Mouse (Mus musculus): ENCODE results near the gene Prrt1.

Gene Prrt1

DNA sequence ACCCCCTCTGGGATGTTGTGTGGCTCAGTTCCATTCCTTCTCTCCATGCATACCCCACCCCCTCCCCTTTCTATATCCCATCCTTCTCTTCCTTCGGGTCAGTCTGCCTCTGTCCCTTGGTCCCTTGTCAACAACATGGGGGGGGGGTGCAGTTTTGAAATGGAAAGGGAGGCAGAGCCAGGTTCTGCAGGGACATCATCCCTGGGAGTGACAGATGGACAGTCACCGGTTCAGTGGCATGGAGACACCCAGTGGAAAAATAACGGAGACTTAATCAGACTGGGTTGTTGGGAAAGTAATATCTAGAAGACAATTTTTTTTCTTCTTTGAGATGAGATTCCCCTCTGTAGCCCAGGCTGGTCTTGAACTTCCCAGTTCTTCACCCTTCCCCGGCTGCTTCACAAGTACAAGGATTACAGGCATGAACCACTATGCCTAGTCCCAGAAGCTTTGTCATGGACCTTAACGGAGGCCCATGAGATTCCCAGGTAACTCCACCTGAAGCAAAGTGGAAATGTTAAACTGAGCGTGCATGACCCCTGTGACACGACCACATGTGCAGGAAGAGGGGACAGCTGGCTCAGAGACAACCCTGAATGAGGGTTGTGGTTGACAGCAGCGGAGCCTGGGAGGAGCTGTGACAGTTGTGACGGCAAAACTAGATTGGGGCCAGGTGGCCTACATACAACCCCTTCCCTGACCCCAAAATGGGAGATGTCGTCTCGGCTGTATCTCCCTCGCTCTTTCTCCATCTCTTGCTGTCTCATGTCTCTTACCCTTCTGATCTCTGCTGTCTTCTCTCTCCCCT is 667 bp downstream of the Prrt1 start:
- DNase-seq: peak; percentile 68 to 77

DNA sequence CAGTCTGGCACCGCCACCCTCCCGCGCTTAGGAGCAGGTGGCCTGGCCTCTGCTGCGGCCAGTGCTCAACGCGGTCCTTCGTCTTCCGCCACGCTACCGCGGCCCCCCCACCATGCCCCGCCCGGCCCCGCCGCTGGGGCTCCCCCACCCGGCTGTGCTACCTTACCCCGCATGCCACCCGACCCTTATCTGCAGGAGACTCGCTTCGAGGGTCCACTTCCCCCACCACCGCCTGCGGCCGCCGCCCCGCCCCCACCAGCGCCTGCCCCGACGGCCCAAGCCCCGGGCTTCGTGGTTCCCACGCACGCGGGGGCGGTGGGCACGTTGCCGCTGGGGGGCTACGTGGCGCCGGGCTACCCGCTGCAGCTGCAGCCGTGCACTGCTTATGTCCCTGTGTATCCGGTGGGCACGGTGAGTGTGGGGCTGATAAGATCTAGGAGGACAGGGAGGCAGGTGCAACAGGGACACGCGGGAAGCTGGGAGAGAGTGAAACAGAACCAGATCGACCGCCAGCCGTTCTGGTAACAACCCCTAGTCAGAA is 1.5 kb downstream of the Prrt1 start:
- peak; percentile 55 to 68 for DNase-seq

DNA sequence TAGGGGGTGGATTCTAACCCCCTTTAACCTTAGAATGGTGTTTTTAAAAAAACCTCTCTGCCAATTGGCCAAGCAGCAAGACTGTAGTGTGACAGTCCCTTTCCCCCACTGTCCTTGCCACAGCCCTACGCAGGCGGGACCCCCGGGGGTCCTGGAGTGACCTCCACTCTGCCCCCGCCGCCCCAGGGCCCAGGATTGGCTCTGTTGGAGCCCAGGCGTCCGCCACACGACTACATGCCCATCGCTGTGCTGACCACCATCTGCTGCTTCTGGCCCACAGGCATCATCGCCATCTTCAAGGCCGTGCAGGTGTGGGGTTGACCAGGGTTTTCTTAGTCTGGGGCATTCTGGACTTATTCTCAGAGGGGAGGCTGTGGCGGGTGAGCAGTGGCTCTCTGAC is 2.3 kb downstream of the Prrt1 start:
- DNase-seq: peak; percentile 52 to 62

DNA sequence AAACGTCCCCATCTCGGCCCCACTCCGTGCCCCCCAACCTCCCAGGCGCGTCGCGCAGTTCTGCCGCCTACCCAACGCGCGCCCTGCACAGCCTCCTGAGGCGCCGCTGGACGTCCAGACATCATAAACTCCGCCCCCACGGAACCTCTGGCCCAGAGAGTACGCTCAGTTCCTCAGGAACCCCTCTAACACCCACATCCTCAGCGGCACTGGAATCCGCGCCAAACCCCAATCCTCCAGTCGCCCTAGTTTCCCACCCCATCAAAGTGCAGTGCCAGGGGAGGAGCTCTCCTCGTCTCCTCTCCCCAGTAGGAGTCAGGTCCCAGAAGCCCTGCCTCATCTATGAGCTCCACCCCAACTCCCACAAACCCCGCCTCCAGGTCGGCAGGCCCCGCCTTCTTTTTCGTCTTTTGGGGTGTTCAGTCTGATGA is 2.9 kb downstream of the Prrt1 start:
- DNase-seq: peak; percentile 86 to 91

DNA sequence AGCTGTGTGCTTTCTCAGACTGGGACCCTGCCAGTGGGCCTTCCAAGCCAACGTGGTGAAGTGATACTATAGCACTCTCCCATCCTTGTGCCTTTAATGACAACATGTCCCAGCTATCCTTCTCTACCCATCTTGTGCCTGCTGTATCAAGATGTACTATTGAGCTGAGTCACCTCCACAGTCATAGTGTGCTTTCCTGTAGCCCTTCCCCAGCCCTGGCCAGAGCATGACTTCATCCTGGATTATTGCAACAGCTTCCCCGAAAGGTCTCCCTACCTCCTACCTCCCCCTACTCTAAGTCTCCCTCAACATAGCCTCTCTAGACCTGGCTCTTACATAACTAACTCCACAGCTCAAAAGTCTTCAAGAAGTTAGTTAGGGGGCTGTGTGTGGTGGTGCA is 6.3 kb downstream of the Prrt1 start:
- DNase-seq: no peak

DNA sequence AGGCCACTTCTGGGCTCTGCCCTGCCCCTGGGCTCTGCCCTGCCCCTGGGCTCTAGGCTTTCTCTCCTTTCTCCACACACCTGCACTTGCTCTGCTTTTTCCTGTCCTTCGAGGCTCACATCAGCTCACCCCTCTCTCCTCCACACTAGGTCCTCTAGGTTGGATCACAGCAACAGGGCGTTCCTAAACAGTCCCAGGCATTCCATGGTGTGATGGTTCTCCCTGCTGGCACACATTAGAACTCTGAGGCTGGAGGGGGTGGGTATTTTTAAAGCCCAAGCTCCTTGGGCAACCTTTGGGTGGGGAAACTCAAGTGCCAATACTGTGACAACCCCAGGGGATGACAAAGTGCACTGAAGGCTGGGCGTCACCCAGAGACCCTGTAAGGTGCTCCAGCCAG is 8.1 kb downstream of the Prrt1 start:
- no peak for DNase-seq

DNA sequence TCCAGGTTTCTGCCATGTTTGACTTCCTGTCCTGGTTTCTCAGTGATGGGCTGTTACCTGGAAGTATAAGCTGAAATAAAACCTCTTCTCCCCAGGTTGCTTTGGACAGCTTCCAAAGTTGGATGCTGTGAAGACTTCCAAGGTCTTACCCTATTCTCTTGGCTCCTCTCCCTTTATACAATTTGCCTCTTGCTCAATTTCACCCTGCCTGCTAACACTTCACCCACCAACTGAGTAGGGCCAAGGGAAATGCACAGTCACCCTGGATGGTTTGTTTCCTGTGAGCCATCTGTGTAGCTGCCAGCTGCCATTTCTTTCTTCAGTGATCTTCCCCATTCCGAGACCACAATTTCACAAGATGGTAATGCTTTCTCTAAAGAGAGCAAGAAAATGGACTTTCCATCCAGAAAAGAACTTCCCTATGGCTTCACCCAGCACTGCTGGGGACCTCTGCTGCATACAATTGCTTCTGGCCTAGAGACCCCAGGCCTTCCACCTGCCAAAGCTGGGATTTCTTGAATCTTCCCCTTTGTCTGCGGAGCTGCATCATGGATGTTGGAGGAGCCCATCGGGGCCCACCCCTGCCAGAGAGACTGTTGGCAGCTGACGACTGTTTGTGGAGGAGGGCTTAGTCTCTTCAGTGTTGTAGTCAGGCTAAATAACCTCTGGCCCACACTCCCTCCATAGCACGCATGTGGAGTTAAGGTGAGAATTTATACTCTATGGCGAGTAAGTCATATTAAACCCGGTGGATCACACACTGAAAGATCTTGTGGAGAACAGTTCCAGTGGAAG is 10.3 kb downstream of the Prrt1 start:
- DNase-seq: peak in 1 of 2 experiments; percentile 28

DNA sequence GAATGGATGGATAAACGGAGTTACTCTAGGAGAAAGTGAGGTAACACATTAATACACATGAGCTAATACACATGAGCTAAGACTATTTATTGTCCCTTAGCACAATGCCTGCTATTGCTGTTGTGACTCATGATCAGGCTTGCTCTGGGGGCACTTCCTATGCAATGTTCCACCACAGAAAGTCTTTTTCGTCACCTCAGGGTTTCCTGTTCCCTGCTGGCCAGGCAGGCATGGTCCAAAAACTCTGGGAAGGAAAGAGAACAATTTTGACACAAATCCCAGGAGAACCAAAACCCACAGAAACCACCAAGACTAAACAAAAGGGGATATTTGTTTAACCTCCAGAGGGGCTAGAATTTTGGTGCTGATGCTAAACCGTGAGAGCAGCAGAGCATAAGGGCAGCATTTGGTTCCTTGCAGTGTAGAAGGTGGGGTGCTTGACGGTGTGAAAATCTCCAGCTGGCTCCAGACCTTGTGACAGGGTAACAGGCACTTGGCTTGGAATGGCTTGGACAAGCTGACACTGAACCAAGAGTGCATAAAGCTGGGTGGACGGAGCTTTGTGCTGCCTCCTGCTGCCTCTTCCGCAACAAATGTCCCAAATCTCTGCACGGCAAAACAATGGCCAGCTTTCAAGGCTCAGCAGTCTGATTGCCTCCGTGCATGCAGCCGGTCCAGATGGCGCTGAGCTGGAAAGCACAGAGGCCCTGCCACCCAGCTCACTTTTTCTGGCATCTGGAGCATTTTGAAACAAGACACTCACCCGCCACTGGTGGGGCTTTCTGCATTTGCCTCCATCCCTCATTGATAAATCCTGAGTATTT is 11.7 kb downstream of the Prrt1 start:
- DNase-seq: peak; percentile 86 to 90

DNA sequence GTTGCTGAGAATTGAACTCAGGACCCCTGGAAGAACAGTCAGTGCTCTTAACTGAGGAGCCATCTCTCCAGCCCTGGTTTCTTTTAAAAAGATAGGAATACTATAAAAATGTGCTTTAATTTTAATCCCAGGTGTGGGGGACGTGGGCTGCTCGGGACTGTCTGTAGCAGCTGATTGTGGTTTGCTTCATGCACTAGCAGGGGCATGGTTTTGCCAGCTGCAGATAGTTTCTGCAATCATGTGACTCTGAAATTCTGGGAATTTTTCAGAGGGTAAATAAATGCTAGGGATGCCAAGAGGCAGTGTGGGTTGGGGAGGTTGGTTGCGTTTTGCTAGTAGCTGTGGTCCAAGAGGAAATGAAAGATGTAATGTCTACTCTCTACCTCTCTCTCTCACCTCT is 12.6 kb downstream of the Prrt1 start:
- DNase-seq: no peak

DNA sequence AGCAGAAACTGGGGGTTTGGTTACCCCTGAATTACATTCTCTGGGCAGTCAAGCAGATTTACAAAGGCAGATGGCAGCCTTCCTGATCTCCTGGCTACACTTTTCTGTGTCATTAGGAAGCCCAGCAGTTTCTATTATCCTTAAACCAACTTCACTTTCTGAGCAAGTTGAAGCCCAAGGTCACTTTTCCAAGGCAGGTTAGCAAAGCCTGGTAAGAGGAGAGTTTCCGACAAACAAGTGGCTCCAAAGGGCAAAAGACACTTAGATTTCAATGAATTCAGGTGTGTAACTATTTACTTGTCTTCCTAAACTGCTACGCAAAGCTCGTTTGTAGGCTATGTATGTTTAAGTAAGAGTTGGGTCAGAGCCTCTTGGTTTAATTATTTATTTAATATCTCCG is 14.0 kb downstream of the Prrt1 start:
- DNase-seq: peak in 1 of 2 experiments; percentile 16

DNA sequence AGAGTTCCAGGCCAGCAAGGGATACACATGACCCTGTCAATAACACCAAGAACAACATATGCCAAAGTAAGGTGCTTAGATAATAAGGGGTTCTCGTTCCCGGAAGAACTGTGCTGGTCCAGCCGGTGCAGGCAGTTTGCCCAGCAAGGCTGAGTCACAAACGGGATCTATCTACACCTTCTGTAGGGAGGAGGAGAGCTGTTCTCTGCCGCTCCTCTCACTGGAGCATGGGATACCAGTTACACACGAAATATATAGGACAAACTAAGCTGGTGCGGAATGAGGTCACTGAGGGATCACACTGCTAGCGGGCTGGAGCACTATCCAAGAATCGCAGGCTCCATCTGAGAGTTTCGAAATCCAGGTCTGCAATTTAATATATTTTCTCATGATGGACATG is 14.6 kb downstream of the Prrt1 start:
- peak; percentile 76 to 79 for DNase-seq

DNA sequence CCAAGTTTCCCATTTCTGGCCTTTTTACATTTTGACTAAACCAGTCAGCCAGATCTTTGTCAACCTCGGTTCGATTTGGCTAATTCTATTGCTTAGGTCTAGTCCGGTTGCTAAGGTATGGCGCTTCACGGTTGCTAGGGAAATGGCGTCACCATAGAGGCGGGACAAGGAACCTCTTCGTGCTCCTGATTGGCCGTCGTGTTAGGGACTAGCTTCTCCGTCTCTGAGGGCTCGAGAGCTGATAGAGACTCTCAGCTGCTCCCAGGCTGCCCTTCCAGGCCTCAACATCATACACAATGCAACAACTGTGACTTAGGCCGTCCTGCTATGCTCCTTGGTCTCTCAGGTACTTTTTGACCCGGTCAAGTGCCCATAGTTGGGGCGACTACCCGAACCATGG is 15.3 kb downstream of the Prrt1 start, which contains the start of gene Fkbpl:
Fkbpl (plus strand) TSS at position 157 of the 400 bp plus-strand sequence.
- peak; percentile 95 to 97 for DNase-seq

DNA sequence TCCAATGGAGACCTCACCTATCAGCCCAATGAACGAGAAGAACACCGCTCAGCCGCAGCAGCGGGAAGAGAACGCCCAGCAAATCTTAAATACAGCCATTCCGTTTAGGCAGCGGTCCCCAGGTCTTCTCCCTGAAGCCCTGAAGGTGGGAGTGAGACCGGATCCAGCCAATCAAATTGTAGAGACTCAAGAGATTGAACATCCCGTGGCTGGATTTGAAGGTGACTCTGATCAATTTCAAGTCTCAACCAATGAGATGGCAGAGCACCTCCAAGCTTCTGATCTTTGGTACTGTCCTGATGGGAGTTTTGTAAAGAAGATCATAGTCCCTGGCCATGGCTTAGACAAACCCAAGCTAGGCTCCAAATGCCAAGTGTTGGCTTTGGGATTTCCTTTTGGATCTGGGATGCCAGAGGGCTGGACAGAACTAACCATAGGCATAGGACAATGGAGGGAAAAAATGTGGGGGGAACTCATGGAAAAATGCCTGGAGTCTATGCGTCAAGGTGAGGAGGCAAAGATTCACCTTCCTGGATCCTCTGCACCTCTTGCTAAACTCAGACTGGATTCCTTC is 16.0 kb downstream of the Prrt1 start:
- DNase-seq: peak in 1 of 2 experiments; percentile 22

DNA sequence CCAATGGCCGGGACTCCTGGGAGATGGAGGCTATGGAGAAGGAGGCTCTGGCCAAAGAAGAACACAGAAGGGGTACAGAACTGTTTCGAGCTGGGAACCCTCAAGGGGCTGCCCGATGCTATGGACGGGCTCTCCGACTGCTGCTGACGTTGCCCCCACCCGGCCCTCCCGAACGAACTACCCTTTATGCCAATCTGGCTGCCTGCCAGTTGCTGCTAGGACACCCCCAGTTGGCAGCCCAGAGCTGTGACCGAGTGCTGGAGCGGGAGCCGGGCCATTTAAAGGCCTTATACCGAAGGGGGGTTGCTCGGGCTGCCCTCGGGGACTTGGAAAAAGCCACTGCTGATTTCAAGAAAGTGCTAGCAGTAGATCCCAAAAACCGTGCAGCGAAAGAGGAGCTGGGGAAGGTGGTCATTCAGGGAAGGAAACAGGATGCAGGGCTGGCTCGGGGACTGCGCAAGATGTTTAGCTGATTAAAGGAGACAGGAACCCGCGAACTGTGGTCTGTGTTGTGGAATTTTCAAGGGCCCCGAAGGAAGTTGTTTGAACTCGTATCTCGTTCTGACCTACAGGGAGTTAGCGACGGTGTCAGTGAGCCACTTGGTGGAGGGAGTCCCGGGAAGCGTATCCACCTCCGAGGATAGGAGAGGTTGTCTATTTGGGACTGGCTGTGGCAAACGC is 16.6 kb downstream of the Prrt1 start:
- DNase-seq: peak in 1 of 2 experiments; percentile 56

DNA sequence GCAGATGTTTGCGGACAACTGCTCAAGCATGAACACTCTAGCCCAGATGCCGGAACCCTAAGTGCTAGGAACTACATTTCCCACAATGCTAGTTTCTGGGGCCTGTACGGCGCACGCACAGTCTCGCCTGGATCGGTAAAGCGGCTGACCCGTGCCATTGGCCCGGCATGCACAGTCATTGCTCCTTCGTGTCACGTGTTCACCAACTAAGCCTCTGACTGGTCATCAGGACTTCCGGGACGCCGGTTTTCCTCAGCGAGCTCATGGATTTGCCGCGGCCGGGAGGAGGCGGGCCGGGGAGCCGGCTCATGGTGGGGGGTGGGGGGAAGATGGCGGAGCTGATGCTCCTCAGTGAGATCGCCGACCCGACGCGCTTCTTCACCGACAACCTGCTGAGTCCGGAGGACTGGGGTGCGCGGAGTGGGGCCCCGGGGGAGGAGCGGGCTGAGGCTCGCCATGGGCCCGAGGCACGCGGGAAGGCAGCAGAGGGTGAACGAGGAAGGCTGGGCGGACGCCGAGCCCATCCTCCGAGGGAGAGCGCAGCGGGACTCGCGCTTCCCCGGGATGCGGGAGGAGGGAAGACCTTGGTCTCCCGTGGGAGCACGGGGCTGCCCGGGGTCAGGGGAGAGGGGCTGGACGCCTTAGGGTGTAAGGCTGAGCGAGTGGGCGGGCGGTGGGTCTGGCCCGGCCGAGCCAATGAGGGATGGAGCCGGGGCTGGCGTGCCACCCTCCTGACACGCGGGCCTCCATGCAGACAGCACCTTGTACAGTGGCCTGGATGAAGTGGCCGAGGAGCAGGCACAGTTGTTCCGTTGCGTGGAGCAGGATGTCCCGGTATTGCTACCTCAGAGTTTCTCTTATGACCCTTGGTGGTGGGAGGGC is 17.8 kb downstream of the Prrt1 start, which contains the start of gene Atf6b:
Atf6b (plus strand) TSS at position 241 of the 882 bp plus-strand sequence.
- DNase-seq: peak; percentile 92 to 98

DNA sequence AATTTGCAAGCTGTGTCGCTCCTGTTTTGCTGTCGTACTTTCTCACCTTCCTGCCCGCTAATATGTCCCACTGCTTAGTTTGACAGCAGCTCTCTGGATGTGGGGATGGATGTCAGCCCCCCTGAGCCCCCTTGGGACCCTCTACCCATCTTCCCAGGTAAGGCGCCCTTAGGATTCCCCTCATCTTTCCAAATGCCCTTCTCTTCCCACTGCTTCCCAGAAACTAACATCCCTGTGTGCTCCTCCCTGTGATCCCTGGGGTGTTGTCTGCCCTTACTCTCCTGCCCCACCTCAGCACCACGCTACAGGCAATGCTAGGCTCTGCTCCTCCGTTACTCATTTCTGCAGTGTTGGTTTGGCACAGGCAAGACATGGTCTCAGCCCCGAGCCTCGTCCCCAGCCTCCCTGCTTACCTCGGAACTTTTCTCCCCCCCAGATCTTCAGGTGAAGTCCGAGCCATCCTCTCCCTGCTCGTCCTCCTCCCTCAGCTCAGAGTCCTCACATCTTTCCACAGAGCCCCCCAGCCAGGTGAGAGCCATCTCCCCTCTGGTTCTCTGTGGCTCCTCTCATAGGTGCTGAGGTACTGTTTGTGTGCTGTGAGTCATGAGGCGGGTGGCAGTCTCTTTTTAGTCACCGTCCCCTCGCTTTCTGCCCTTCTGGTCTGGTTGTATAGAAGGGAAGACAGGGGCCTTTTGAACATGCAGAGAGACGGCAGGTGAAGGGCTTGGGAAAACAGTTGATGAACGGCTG is 19.0 kb downstream of the Prrt1 start:
- DNase-seq: peak in 1 of 2 experiments; percentile 16

DNA sequence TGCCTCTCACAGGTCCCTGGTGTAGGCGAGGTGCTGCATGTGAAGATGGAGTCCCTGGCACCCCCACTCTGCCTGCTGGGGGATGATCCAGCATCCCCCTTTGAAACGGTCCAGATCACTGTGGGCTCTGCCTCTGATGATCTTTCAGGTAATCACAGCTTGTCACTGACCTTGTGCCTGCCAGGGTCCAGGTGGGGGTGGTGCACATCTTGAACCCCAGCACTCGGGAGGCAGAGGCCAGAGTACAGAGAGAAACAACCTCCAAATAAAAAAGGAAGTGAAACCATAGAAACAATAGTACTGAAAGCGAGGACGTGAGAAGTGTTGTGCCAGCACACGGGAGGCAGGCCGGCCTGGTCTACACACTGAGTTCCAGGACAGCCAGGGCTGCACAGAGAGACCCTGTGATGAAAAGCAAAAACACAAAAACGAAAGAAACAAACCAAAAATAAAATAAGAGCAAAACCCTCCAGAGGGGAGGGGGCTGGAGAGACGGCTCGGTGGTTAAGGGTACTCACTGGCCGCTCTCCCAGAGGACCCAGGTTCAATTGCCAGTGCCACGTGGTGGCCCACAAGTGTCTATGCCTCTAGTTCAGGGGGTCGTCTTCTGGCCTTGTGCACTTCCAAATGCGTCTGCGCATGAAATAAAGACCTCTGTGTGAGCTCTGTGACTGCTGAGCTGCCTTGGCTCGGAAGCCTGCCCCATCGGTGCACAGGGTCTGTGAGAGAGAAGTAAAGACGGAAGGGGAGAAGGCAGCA is 20.0 kb downstream of the Prrt1 start:
- DNase-seq: peak in 1 of 2 experiments; percentile 14

DNA sequence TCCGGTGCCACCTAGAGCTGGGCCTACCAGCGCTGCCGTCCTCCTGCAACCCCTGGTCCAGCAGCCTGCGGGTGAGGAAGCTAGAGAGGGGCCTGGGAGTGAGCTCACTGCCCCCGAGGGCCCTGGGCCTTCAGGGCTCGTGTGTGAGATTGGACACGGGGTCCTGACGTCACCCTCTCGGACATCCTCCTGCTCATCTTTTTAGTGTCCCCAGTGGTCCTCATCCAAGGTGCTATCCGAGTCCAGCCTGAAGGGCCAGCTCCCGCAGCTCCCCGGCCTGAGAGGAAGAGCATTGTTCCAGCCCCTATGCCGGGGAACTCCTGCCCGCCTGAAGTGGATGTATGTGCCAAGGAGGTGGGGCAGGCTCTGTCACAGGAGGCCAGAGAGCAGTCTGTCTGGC is 21.4 kb downstream of the Prrt1 start:
- no peak for DNase-seq
